In the genomic region with DNA sequence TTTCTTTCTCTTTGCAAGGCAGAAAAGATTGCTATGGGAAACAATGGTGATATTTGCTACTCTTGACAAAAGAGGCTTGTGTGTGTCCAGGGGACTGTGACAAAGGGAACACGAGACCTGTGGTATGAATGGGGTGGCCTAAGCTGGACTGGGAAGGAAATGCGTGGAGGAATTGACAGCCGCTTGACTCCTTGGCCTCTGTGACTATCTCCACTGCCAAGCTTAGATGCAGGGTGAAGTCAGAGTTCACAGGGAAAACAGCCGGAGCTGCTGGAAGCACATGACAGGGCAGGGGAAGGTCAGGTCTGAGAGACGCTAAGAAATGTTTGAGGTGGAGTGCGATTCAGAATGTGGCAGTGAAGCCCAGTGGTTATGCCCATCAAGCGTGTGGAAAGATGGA, we compare ENCODE assay signal across 12 mouse cellular contexts. TPM values are rescaled to one million over a fixed set of nuclear protein-coding genes. Genes with fewer than 3 reads are reported as not detected.
DNase-seq lines count a peak whose midpoint lies in the region; ATAC-seq and TF ChIP-seq lines count a peak whose summit lies in the region.
"Had no signal": no experiment of that assay in that cellular context is flagged by ENCODE, and none has a peak within 500 bp of the region (broad histone marks: within the 10 kb centered on the region; RNA-seq: fewer than 3 reads in every experiment).

No protein-coding gene starts in this region.

- H3K4me2 ChIP-seq in hindbrain, embryonic 11.5 days (replicated peaks; ENCODE audit: low read depth, low read length), result no peak overlapping the region
- no peak overlapping the region for H3K4me2 ChIP-seq in hindbrain, embryonic 14.5 days (replicated peaks)
- no peak overlapping the region for H3K4me2 ChIP-seq in midbrain, embryonic 12.5 days (replicated peaks)
- no peak overlapping the region for H3K4me2 ChIP-seq in forebrain, postnatal 0 days (ENCODE audit: low read depth)
- H3K4me2 ChIP-seq: stomach, embryonic 15.5 days had no signal

- ATAC-seq in hindbrain, embryonic 11.5 days (ENCODE audit: low FRiP score), result no peak
- no peak for ATAC-seq in hindbrain, embryonic 14.5 days (ENCODE audit: low FRiP score)
- no peak for ATAC-seq in midbrain, embryonic 12.5 days (ENCODE audit: low FRiP score, low read depth)
- ATAC-seq in forebrain, postnatal 0 days, result no peak

- DNase-seq in hindbrain, embryonic 11.5 days (ENCODE audit: low spot score), result peak; percentile 45
- DNase-seq in hindbrain, embryonic 14.5 days (ENCODE audit: low spot score), result no peak
- DNase-seq in adrenal gland, postnatal 36 days, result peak; percentile 9 to 26
- peak; percentile 69 for DNase-seq in embryo, embryonic 10 days (ENCODE audit: low spot score)
- DNase-seq in cerebellum, adult 11 months, result no peak
- no peak for DNase-seq in forebrain, postnatal 0 days
- DNase-seq: lung, postnatal 10 days; right cerebral cortex, postnatal 4 days had no signal

- no peaks in the 10 kb centered on the region; the same call in 1 of the 2 replicates for H3K4me1 ChIP-seq in hindbrain, embryonic 11.5 days (replicated peaks; ENCODE audit: control insufficient read depth, insufficient read depth, low read length)
- H3K4me1 ChIP-seq in hindbrain, embryonic 14.5 days (replicated peaks; ENCODE audit: control insufficient read depth, insufficient read depth, low read length), result peaks cover 4% of the 10 kb centered on the region; the same call in 1 of the 2 replicates
- peaks cover 16% of the 10 kb centered on the region for H3K4me1 ChIP-seq in midbrain, embryonic 12.5 days
- H3K4me1 ChIP-seq in forebrain, postnatal 0 days (ENCODE audit: insufficient read depth), result no peaks in the 10 kb centered on the region

- TF ChIP-seq CTCF in forebrain, postnatal 0 days (IDR thresholded peaks at IDR 0.05; ENCODE audit: low read depth), result no peak

- H3K36me3 ChIP-seq in hindbrain, embryonic 11.5 days (ENCODE audit: control insufficient read depth, insufficient read depth, low read length), result no peaks in the 10 kb centered on the region
- no peaks in the 10 kb centered on the region for H3K36me3 ChIP-seq in hindbrain, embryonic 14.5 days (replicated peaks; ENCODE audit: control insufficient read depth, insufficient read depth)
- no peaks in the 10 kb centered on the region for H3K36me3 ChIP-seq in midbrain, embryonic 12.5 days
- H3K36me3 ChIP-seq in forebrain, postnatal 0 days (ENCODE audit: insufficient read depth), result no peaks in the 10 kb centered on the region
- H3K36me3 ChIP-seq: stomach, embryonic 15.5 days had no signal

- no peak overlapping the region for H3K9ac ChIP-seq in hindbrain, embryonic 11.5 days (ENCODE audit: low read depth, low read length)
- H3K9ac ChIP-seq in hindbrain, embryonic 14.5 days, result no peak overlapping the region
- no peak overlapping the region for H3K9ac ChIP-seq in midbrain, embryonic 12.5 days (replicated peaks)
- H3K9ac ChIP-seq in forebrain, postnatal 0 days, result no peak overlapping the region
- H3K9ac ChIP-seq: stomach, embryonic 15.5 days had no signal

- no peaks in the 10 kb centered on the region for H3K9me3 ChIP-seq in hindbrain, embryonic 11.5 days (ENCODE audit: control insufficient read depth, low read length)
- no peaks in the 10 kb centered on the region for H3K9me3 ChIP-seq in hindbrain, embryonic 14.5 days (ENCODE audit: control insufficient read depth, low read length)
- H3K9me3 ChIP-seq in midbrain, embryonic 12.5 days, result no peaks in the 10 kb centered on the region
- no peaks in the 10 kb centered on the region for H3K9me3 ChIP-seq in forebrain, postnatal 0 days (ENCODE audit: low read length)
- H3K9me3 ChIP-seq: stomach, embryonic 15.5 days had no signal

- H3K4me3 ChIP-seq in hindbrain, embryonic 11.5 days (ENCODE audit: low read depth, low read length), result no peak overlapping the region
- H3K4me3 ChIP-seq in hindbrain, embryonic 14.5 days (replicated peaks; ENCODE audit: low read length), result no peak overlapping the region
- H3K4me3 ChIP-seq in midbrain, embryonic 12.5 days, result no peak overlapping the region
- H3K4me3 ChIP-seq in forebrain, postnatal 0 days (ENCODE audit: low read depth, low read length), result no peak overlapping the region
- H3K4me3 ChIP-seq: erythroblast, embryonic 14.5 days; stomach, embryonic 15.5 days had no signal

- no peaks in the 10 kb centered on the region for H3K27me3 ChIP-seq in hindbrain, embryonic 11.5 days (ENCODE audit: control insufficient read depth, insufficient read depth, low read length)
- no peaks in the 10 kb centered on the region for H3K27me3 ChIP-seq in hindbrain, embryonic 14.5 days (ENCODE audit: control insufficient read depth, insufficient read depth, low read length)
- peaks cover 48% of the 10 kb centered on the region for H3K27me3 ChIP-seq in midbrain, embryonic 12.5 days
- H3K27me3 ChIP-seq in forebrain, postnatal 0 days (ENCODE audit: insufficient read depth, low read length), result no peaks in the 10 kb centered on the region
- H3K27me3 ChIP-seq: stomach, embryonic 15.5 days had no signal

- 26% methylated on average over 7 of the region's 7 CpGs for WGBS in hindbrain, embryonic 11.5 days
- 13% methylated on average over 7 of the region's 7 CpGs for WGBS in hindbrain, embryonic 14.5 days
- WGBS in midbrain, embryonic 12.5 days, result 15% methylated on average over 7 of the region's 7 CpGs
- whole genome bisulfite sequencing in forebrain, postnatal 0 days, result 37% methylated on average over 7 of the region's 7 CpGs

- no peak overlapping the region for H3K27ac ChIP-seq in hindbrain, embryonic 11.5 days (ENCODE audit: low read depth, low read length)
- no peak overlapping the region; the same call in 1 of the 2 replicates for H3K27ac ChIP-seq in hindbrain, embryonic 14.5 days
- peak overlapping the region; percentile 66; the same call in 1 of the 2 replicates for H3K27ac ChIP-seq in midbrain, embryonic 12.5 days (replicated peaks)
- no peak overlapping the region for H3K27ac ChIP-seq in forebrain, postnatal 0 days (ENCODE audit: low read depth, low read length)
- H3K27ac ChIP-seq: stomach, embryonic 15.5 days had no signal

RNA-seq across cellular contexts. Expression of a gene that starts 56.4 kb away (rescaled TPM):
- 44.7 and 53.7 TPM in 2 replicates for polyA plus RNA-seq in hindbrain, embryonic 11.5 days (2014; fragmentation: Nextera tagmentation; extraction: Ambion mirVana)
- polyA plus RNA-seq in hindbrain, embryonic 14.5 days (2014; fragmentation: Nextera tagmentation; extraction: Ambion mirVana), result 91.5 and 100 TPM in 2 replicates
- 1 to 10 TPM; 1.8 to 2.2 TPM for total RNA-seq in adrenal gland, postnatal 36 days (2021)
- 117 and 119 TPM in 2 replicates for polyA plus RNA-seq in midbrain, embryonic 12.5 days (2016; fragmentation: Nextera tagmentation; extraction: Ambion mirVana)
- 100 and 152 TPM in 2 replicates for total RNA-seq in forebrain, postnatal 0 days (2014; rRNA removed)
- 32.6 and 80.8 TPM in 2 replicates for polyA plus RNA-seq in forebrain, postnatal 0 days (2015; fragmentation: Nextera tagmentation; extraction: Ambion mirVana)
- total RNA-seq: monocyte, adult 5-6 weeks had no signal

Comparison
In these comparisons a context has a peak if more than half of its experiments do, and no peak if none do; other contexts are left out.
1. DNase-seq: peak in hindbrain, embryonic 11.5 days (single experiment), adrenal gland, postnatal 36 days (2 of 2) and embryo, embryonic 10 days (single experiment); none in hindbrain, embryonic 14.5 days (single experiment), cerebellum, adult 11 months (single experiment) and forebrain, postnatal 0 days (single experiment).